In the genomic region with DNA sequence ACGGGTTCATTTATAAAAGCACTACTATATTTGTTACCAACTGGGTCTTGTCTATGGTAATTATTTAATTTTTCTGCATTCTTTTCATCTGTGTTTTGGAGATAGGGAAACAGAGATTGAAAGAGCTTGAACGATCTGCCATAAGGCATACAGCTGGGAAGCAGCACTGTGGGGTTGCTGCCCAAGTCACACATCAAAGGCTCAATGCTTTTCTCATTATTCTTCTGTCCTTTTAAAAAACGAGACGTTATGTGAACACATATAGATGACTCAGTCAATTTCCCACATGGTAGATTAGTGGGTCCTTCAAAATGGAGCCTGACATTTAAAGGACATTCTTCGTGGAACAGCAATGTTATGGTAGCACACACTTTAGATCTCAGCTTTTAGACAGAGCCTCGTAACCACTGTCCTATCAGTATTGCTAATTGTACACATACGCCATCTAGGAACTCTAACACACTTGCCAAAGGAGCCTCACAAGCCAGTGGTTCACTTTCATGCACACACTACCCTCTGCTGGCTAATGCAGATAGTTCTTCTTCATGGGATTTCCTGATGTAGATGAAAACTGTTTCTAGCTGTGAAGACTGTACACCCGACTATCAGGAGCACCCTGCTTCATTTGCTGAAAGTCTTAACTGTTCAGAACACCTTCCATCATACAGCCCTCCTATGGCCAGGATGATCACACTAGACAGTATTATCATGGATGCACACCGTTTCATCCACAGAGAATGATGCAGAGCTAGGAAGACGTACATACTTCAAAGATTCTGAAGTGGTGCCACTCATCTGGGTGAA, we compare ENCODE assay signal across 8 mouse cellular contexts.
DNase-seq lines count a peak whose midpoint lies in the region; ATAC-seq lines count a peak whose summit lies in the region.

No protein-coding gene starts in this region.

- H3K9me3 ChIP-seq in kidney, embryonic 16.5 days (ENCODE audit: low read length), result no peaks in the 10 kb centered on the region
- H3K9me3 ChIP-seq in midbrain, embryonic 14.5 days (ENCODE audit: control insufficient read depth, low read length), result no peaks in the 10 kb centered on the region

- no peak overlapping the region for H3K4me2 ChIP-seq in kidney, embryonic 16.5 days (replicated peaks; ENCODE audit: low read depth, low read length)
- no peak overlapping the region for H3K4me2 ChIP-seq in midbrain, embryonic 14.5 days (ENCODE audit: low read length)

- no peak overlapping the region for H3K9ac ChIP-seq in kidney, embryonic 16.5 days (replicated peaks; ENCODE audit: low read length)
- no peak overlapping the region for H3K9ac ChIP-seq in midbrain, embryonic 14.5 days (replicated peaks; ENCODE audit: low read length)

- no peaks in the 10 kb centered on the region for H3K27me3 ChIP-seq in kidney, embryonic 16.5 days (ENCODE audit: insufficient read depth, low read length)
- H3K27me3 ChIP-seq in midbrain, embryonic 14.5 days (ENCODE audit: control insufficient read depth, insufficient read depth, low read length), result no peaks in the 10 kb centered on the region

- peaks cover 39% of the 10 kb centered on the region for H3K36me3 ChIP-seq in kidney, embryonic 16.5 days (ENCODE audit: insufficient read depth, low read length)
- H3K36me3 ChIP-seq in midbrain, embryonic 14.5 days (ENCODE audit: control insufficient read depth, insufficient read depth, low read length), result peaks cover 26% of the 10 kb centered on the region

- no peak overlapping the region for H3K27ac ChIP-seq in kidney, embryonic 16.5 days (ENCODE audit: low read length)
- no peak overlapping the region for H3K27ac ChIP-seq in midbrain, embryonic 14.5 days (replicated peaks; ENCODE audit: low read depth, low read length)

- ATAC-seq in kidney, embryonic 16.5 days (ENCODE audit: low FRiP score, low TSS enrichment), result peak; percentile 51; the same call in 1 of the 2 replicates
- no peak for ATAC-seq in midbrain, embryonic 14.5 days (ENCODE audit: low FRiP score, low TSS enrichment)
- no peak for ATAC-seq in monocyte, adult 5-6 weeks (replicated peaks; ENCODE audit: insufficient number of reproducible peaks, low FRiP score, low TSS enrichment, poor library complexity, severe bottlenecking)

- 72% methylated on average over 10 of the region's 10 CpGs for WGBS in kidney, embryonic 16.5 days
- WGBS in midbrain, embryonic 14.5 days, result 78% methylated on average over 10 of the region's 10 CpGs

- H3K4me3 ChIP-seq in kidney, embryonic 16.5 days (ENCODE audit: low read length), result no peak overlapping the region
- H3K4me3 ChIP-seq in midbrain, embryonic 14.5 days (replicated peaks; ENCODE audit: low read depth, low read length), result no peak overlapping the region

- H3K4me1 ChIP-seq in kidney, embryonic 16.5 days (ENCODE audit: insufficient read depth, low read length), result no peaks in the 10 kb centered on the region
- H3K4me1 ChIP-seq in midbrain, embryonic 14.5 days (ENCODE audit: control insufficient read depth, insufficient read depth, low read length), result no peaks in the 10 kb centered on the region

- no peak for DNase-seq in kidney, adult 11 months
- DNase-seq in NIH3T3 (ENCODE audit: low read depth), result peak; percentile 55
- peak; percentile 13 for DNase-seq in embryo, embryonic 11.5 days (ENCODE audit: low read depth, low spot score)
- DNase-seq in layer of hippocampus, adult 11-12 months (ENCODE audit: low spot score), result peak; percentile 61
- peak; percentile 76 for DNase-seq in midbrain, embryonic 14.5 days
- no peak for DNase-seq in urinary bladder, postnatal 36 days (ENCODE audit: low spot score in 2 of 2)

Comparison
In these comparisons a context has a peak if more than half of its experiments do, and no peak if none do; other contexts are left out.
1. DNase-seq: peak in NIH3T3 (single experiment), embryo, embryonic 11.5 days (single experiment), layer of hippocampus, adult 11-12 months (single experiment) and midbrain, embryonic 14.5 days (single experiment); none in kidney, adult 11 months (single experiment) and urinary bladder, postnatal 36 days (0 of 2).